Mouse (Mus musculus) induced T-regulatory cell, adult 2 months (primary cell): Measurements from ENCODE around the gene Gm29666.

ENCODE experiments used
- DNase-seq: peaks from one replicate; pipeline ENCODE4 v3.0.0-alpha.2; 2012; ENCODE audit warnings: low read depth

The Gm29666 gene

DNA sequence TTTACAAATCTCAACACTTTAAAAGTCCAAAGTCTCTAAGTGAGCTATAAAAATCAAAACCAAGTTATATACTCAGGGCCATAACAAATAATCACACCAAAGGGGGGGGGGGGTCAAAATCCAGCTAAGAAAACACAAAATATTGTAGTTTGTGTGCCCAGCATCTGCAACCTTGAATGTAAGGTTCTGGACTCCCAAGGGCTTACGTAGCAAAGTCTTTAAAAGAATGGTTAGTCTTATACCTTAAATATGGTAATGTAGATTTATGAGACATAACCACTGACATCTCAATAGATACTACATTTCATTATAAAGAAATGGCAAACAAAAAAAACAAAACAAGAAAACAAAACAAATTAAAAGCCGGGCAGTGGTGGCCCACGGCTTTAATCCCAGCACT, at the start of gene Gm29666:
TSS of gene Gm29666 (minus strand) at position 101 of the 400 bp plus-strand sequence.
- DNase-seq, result no peak

- DNase-seq, result no peak
Observed at GRCm38 (mm10) chr15:84968534-84968933, 48.7 kb upstream of the Gm29666 start.

DNA sequence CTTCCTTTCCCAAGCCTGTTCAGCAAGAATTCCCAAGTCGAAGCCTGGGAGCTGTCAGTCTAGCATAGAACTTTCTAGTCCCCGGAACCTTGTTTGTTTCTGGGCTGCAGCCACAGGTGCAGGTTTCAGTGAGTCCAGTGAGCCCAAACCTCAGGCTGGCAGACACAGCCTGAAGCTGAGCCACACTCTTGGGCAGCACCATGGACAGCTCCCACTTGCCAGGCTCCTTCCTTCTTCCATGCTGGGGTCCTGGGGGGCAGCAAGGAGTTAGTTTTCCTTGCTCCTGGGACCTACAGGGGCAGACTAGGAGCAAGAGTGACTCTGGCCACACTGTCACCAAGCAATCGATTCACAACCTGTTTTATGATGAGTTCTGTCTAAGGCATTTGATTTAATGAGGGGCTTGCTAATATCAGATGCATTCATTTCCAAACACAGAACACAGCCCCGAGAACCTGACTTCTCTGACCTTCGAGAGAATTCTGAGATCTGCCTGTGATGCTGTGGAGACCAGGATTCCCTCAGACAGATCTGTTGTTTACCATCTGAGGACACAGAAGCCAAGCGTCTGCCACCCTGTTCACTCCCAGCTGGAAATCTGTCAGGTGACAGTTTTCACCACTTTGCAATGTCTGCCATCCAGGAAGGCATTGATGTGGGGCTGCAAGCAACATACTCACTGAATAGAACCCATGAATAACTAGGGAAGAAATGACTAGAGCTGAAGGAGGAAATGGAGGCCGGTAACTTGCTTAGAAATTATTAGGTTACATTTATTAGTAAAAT, 45.9 kb upstream of the Gm29666 start:
- peak; percentile 59 for DNase-seq

- DNase-seq, result no peak
Observed at GRCm38 (mm10) chr15:84964771-84965170, 44.9 kb upstream of the Gm29666 start.

- no peak for DNase-seq
Observed at GRCm38 (mm10) chr15:84962518-84962917, 42.7 kb upstream of the Gm29666 start.

GRCm38 (mm10) chr15:84960692-84961091, 40.9 kb upstream of the Gm29666 start:
- no peak for DNase-seq

GRCm38 (mm10) chr15:84959891-84960290, 40.1 kb upstream of the Gm29666 start:
- no peak for DNase-seq

DNA sequence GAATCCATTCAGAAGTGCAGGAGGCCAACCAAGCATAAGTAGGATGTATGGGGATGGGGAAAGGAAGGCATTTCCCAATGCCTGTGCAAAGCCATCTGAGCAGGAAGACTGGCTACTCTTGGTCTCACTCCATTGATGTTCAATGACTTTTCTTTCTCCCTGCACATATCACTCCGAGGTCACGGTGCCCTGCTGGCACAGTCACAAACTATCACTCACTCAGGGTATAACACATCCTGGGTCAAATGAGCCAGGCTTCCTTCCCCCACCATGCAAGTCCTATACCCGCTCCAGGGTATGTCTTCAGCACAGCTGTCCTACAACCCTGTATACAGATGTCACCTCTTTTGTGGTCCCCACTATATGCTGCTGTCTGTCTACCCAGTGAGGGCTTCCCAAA, 38.5 kb upstream of the Gm29666 start:
- DNase-seq, result no peak

GRCm38 (mm10) chr15:84957851-84958250, 38.0 kb upstream of the Gm29666 start:
- DNase-seq, result no peak

DNA sequence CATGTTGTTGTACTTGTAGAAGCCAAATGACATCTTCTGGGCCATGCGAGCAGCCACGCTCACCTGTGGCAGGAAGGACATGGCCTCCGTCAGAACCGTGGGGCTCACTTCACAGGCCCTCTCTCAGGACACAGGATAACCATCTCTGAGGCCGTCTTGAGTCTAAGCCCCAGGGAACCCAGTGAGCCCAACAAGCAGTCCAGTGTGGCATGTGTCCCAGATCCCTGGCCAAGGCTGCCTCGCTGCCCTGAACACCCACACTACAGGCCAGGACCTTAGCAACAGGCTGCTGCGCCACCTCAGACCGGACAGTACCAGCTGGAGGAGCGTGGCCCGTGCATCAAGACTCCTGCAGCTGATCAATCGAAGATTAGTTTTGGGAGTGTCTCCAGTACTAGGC, 33.4 kb upstream of the Gm29666 start:
- DNase-seq, result no peak

DNA sequence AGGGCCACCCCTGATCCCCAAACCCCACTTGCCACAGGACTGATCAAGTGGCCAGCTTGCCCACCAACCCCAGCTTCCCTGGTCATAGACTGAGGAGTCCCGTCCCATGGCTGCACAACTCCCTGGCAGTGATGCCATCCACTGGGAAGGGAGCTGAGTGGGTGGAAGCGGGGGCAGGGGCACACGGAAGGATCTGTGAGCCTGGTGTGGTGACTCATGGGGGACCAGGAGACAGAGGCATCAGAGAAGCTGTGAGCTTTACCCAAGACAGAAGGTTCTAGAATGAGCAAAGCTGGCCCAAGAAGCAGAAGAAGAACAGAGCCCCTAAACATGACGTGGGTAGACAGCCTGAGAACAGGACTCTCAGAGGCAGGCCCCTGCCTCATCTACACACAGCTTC, 30.2 kb upstream of the Gm29666 start:
- no peak for DNase-seq

- DNase-seq, result no peak
Observed at GRCm38 (mm10) chr15:84948990-84949389, 29.2 kb upstream of the Gm29666 start.

GRCm38 (mm10) chr15:84944319-84944718, 24.5 kb upstream of the Gm29666 start:
- no peak for DNase-seq

GRCm38 (mm10) chr15:84942647-84943285, 22.9 kb upstream of the Gm29666 start:
- DNase-seq, result no peak

GRCm38 (mm10) chr15:84940102-84940501, 20.3 kb upstream of the Gm29666 start:
- DNase-seq, result no peak

DNA sequence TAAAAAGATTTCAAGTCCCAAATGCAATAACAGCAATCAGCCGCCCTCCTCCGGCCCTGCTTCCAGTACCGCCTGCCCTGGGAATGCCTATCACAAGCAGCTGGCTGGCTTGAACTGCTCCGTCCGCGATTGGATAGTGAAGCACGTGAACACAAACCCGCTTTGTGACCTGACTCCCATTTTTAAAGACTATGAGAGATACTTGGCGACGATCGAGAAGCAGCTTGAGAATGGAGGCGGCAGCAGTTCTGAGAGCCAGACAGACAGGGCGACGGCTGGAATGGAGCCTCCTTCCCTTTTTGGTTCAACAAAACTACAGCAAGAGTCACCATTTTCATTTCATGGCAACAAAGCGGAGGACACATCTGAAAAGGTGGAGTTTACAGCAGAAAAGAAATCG, 15.1 kb upstream of the Gm29666 start:
- DNase-seq, result no peak

DNA sequence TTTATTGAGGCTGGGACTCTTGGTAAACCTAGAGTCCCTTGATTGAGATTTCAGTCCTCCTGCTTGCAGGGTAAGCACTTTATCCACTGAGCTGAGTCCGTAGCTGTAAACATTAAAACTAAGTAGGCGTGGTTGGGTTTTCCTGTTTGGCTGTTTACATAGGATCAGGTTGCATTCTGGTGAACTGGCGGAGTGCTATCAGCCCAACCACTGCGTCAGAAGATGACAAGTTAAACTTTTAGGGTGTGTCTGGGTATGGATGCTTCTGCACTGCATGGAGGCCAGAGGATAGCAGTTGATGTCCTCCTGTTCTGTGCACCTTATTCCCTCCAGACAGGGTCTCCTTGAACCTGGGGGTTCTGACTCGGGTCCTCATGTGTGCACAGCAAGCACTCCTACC, 12.5 kb upstream of the Gm29666 start:
- no peak for DNase-seq

DNA sequence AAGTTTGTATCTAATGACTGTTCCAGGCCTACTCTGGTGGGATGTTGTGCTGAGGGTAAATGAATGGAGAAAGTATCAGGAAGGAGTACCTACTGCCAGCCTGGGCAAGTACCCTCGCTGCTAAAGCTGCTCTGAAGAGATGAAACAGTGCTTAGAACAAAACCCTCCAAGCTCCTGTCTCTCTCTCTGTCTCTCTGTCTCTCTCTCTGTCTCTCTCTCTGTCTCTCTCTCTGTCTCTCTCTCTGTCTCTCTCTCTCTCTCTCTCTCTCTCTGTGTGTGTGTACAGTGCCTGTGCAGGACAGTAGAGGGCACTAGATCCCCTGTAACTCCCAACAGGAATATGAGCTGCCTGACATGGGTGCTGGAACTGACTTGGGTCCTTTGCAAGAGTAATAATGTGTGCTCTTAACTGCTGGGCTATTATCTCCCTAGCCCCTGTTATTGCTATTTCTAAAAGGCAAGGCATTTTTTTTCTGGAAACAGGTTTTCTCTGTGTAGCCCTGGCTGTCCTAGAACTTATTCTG, 5.7 kb upstream of the Gm29666 start:
- DNase-seq, result peak; percentile 54

DNA sequence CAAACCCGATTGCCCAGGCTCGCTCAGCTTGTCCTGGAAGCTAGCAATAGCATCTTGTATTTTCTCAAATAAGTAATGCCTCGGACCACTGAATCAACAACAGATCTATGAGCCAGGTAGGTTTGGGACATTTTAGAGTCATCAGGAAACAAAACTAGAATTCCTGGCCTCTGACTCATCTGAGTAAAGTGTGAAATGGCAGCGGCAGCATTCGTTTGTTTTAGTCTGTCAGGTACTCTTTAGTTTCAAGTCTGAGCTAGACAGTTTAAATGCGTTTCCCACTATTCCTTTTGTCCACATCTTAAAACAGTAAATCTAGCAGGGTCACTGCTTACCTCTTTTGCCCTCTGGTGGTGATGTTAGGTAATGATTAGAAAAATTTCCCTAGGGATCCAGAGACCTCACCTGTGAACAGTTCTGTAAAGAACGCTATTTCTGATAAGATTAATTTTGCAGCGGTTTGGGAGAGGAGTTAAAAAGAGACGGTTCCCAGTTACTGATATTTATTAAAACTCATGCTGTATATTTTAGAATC, 5.0 kb upstream of the Gm29666 start:
- peak; percentile 79 for DNase-seq

DNA sequence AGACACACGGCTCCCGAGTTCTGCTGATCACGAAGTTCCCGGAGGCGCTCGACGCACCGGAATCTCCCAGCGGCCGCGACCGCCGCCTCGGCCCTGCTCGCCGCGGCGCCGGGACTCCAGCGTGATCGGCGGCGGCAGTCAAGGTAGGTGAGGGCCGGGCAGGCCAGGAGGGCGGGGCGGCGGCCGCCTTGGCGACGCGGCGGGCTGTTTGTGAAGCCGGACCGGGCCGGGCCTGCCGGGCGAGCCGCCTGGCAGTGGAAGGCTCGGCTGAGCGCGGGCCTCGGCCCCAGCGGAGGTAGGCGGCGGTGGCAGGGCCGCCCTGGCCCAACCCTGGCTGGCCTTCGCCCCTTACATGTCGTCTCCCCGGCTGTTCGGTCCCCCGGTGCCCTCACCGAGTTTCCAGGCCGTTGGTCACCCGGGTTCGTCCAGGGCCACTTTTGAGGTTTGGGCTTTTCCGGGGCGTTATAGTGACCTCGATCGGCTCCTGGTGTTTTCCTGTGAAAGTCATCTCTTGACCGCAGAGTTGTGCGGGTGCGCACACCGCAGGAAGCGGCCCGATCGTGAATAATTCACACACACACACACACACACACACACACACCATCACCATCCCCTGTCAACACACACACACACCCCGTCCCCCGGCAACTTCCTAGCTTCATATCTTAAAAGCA, 3.8 kb upstream of the Gm29666 start:
- DNase-seq, result peak; percentile 71

GRCm38 (mm10) chr15:84922884-84923507, 3.2 kb upstream of the Gm29666 start, which contains the start of gene Nup50:
Gene Nup50, plus strand, starts transcription at chr15:84923411.
- peak; percentile 100 for DNase-seq

DNA sequence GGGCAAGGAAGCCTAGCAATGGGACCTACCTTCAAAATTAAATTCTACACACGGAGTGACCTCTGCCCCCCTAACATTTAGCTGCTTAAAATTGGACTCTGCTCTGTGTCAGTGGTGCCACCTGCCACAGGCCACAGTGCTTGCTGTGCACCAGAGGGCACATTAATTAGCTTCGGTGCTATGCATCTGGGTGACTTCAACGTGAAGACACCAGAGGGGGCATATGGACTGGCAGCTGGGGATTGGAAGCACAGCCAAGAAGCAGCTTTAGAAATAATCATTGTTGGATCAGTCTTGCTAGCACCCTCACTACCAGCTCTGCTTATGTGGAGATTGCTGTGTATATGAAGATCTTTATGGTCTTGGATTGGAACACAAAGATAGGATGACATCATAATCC, 6.6 kb downstream of the Gm29666 start:
- DNase-seq, result no peak
